Mouse (Mus musculus): ENCODE data around the gene Trmt6.

Gene Trmt6

DNA sequence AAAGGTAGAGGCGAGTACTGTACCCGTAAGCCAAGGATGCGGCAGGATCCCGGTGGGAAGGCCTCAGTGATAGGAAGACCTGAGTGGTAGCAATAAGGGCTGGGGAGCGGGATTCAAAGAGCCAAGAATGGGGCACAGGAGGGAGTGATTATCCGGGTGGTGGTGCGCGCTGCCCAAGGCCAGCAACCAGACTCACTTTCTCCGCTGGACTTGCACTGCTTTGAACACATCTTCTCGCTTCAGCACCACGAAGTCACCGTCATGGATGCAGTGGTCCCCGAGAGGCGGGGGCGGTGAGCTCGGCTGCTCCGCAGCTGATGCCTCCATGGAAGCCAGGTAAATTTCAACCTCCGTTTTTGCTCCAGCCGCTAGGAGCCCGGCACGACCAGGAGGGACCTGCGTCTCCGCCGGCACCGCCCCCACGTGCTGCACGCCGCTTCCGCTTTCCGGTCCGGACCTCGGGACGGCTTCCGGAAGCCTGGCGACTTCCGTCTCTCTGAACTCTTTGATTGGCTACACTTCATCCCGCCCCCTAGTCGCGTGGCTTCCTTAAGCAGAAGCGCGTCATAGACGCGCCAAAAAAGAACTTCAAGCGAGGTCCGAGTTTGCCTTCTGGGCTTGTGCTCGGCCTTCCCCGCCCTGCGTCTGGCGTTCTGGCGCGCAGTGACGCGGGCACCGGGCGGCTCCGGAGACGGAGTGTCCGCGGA, at the start of gene Trmt6, which contains the start of gene Mcm8:
Gene Trmt6 (minus strand): TSS at position 448 of the 707 bp plus-strand sequence.
Gene Mcm8 (plus strand): TSS at position 534 of the 707 bp plus-strand sequence.
- peak; percentile 97 for DNase-seq (ENCODE audit: inconsistent ontology term)

DNA sequence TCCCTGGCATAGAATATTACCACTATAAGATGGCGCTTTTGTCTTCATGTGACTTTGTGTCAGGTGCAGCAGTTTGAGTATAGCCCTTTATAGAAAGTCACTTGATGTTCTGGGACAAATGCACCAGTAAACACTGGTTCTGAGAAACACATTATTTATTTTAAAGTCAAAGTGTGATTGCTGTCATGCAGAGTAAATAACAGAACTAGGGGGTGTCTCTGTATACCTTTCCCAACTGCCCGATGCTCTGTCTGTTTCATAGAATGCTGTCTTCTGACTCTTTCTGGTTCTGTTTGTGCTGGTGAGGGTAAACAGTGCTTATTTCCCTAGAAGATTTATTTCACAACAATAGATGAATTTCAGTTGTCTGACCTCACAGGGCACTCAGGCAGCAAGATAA, 47.5 kb upstream of the Trmt6 start:
- DNase-seq (ENCODE audit: inconsistent ontology term) = no peak

DNA sequence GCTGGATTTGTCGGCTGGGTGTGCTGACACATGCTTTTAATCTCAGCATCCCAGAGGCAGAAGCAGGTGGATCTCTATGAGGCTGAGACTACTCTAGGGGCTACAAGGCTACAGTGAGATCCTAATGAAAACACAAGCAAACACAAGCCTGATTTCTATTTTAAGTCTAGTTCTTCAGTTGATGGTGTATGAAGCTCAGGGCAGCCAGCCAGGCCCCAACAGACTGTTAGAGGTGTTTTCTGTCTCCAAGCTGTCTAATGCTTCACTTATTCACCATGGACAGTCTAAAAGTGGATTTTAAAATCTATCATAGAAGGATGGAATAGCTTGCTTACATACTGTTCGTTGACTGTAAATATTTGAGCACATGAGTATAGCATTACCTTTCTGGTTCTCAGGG, 45.6 kb upstream of the Trmt6 start:
- no peak for DNase-seq (ENCODE audit: inconsistent ontology term)

DNA sequence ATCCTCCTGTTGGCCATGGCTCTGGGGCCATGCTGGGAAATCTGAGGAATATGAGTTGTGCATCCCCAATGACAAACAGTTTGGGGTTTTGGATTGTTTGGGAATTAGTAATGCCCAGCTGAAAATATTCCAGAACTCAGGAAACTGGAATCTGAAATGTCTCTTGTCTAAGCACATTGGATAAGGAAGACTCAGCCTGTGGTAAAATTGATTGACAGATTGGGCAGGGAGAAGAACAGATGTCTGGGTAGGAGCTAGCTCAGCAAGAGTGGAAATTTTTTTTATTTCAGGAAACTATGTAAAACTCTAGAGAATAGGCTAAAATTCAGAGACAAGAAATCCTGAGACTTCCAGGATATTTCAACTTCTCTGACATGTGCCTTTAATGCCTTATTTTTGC, 44.6 kb upstream of the Trmt6 start:
- no peak for DNase-seq (ENCODE audit: inconsistent ontology term)

- no peak for DNase-seq (ENCODE audit: inconsistent ontology term)
Observed at GRCm38 (mm10) chr2:132856333-132856732, 40.5 kb upstream of the Trmt6 start.

DNA sequence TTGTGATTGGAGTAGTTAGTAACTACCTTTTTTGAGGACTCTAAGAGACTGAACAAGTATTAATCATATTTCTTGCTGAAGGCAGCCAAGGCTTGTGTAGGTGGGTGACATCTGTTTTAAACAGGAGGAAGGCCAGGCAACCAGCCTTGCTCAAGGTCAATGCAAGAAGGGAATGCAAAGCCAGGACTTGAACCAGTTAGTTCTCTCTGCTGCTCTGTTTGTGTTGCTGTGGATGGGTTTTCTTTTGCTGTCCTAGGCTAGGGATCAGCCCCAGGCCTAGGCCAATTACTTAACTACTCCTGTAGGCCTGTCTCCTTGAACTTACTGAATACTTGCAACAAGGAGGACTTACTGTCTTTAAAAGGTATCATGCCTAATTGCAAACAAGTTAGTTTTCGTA, 37.2 kb upstream of the Trmt6 start:
- no peak for DNase-seq (ENCODE audit: inconsistent ontology term)

- DNase-seq (ENCODE audit: inconsistent ontology term) = no peak
Observed at GRCm38 (mm10) chr2:132849141-132849540, 33.3 kb upstream of the Trmt6 start.

- DNase-seq (ENCODE audit: inconsistent ontology term) = no peak
Observed at GRCm38 (mm10) chr2:132848361-132848760, 32.5 kb upstream of the Trmt6 start.

- DNase-seq (ENCODE audit: inconsistent ontology term) = peak; percentile 25
Observed at GRCm38 (mm10) chr2:132847581-132847980, 31.7 kb upstream of the Trmt6 start.

DNA sequence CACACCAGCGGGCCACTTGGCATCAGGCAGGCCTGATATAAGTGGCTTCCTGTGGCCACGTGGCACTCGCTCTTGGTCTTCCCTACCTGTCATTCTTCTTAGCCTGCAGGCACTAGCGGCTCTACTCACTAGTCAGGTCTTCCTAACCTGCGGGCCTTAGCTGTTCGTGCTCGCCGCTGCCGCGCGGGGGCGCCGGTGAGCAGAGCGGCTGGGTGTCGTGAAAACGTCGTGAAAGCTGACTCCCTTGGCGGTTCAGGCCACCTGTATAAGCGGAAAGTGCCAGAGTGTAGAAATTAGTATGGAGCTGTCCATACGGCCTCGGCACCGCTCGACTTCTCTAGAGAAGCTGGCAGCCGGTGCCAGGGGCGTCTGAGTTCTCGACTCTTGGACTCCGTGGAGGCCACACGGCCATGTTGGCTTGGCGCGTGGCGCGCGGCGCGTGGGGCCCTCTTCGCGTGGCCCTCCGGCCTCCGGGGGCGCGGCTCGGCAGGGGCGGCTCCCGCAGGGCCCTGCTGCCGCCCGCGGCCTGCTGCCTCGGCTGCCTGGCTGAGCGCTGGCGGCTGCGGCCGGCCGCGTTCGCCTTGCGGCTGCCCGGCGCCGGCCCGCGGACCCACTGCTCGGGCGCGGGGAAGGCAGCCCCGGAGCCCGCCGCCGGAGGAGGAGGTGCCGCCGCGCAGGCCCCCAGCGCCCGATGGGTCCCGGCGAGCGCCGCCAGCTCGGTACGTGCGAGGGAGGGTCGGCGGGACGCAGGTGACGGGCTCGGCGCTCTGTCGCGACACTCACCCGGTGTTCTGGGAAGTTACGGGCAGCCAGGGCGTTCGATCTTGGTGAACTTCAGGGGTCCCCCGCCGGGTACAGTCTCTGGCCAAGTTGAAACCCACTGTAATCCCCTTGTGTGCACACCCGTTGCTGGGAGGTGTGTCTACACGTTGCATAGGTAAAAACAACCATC, 30.8 kb upstream of the Trmt6 start, which contains the start of gene Crls1:
Gene Crls1 (plus strand): TSS at position 260 of the 952 bp plus-strand sequence.
- peak; percentile 97 for DNase-seq (ENCODE audit: inconsistent ontology term)

GRCm38 (mm10) chr2:132841071-132841470, 25.2 kb upstream of the Trmt6 start:
- no peak for DNase-seq (ENCODE audit: inconsistent ontology term)

DNA sequence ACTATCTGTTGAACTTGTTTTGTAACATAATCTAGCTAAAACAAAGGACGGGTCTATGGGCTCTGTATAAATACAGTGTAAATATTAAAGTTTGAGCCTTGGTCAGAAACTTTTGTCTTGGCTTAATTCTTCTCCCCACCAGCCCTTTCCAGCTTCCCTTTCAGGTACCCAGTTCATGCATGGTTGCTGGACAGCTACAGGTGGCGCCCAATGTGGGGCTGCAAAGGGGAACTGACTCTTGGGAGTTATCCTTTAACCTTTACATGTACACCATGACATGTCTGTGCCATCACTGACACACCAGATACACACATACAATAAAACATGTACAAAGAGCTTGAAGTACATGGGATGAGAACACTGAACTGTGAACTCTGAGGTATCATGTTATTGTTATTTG, 12.9 kb downstream of the Trmt6 start:
- no peak for DNase-seq (ENCODE audit: inconsistent ontology term)

- DNase-seq (ENCODE audit: inconsistent ontology term) = no peak
Observed at GRCm38 (mm10) chr2:132794204-132794586, 21.7 kb downstream of the Trmt6 start.

DNA sequence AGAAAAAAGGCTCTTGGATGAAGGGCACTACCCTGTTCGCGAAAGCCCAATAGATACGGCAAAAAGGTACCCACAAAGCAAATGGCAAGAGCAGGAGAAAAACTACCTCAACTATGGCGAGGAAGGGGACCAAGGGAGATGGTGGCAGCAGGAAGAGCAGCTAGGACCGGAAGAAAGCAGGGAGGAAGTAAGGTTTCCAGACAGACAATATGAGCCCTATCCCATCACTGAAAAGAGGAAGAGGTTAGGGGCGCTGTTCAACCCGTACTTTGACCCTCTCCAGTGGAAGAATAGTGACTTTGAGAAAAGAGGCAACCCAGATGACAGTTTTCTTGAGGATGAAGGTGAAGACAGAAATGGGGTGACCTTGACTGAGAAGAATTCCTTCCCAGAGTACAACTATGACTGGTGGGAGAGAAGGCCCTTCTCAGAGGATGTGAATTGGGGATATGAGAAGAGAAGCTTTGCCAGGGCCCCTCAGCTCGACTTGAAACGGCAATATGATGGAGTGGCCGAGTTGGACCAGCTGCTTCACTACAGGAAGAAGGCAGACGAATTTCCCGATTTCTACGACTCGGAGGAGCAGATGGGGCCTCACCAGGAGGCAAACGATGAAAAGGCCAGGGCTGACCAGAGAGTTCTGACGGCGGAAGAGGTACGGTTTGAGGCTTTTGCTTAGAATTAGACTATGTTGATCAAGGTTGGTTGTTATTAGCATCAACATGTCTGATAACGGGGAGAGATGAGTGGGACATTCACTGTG, 22.2 kb downstream of the Trmt6 start:
- no peak for DNase-seq (ENCODE audit: inconsistent ontology term)

DNA sequence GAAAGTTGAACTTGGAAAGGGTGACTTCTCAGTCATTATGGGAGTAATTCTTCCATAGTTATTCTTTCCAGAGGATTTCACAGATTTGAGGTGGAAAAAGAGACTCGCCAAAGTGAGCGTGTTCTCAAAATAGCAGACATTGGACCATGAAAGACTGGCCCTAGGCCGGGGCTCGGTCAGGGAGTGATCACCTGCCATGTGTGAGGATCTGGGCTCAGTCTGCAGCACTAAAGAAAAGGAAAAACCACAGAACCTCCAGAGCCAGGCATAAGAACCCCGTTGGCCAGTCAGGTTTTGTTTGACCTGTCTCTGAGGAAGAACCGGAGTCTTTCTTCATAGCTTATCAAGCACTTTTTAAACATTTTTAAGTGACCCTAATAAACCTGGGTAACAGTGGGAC, 31.8 kb downstream of the Trmt6 start:
- DNase-seq (ENCODE audit: inconsistent ontology term) = no peak

GRCm38 (mm10) chr2:132781439-132782068, 34.3 kb downstream of the Trmt6 start:
- DNase-seq (ENCODE audit: inconsistent ontology term) = peak; percentile 95

GRCm38 (mm10) chr2:132780978-132781377, 34.9 kb downstream of the Trmt6 start, which contains the start of gene Chgb:
Chgb (plus strand) TSS chr2:132781278.
- DNase-seq (ENCODE audit: inconsistent ontology term) = peak; percentile 4

- DNase-seq (ENCODE audit: inconsistent ontology term) = peak; percentile 56
Observed at GRCm38 (mm10) chr2:132770822-132771221, 45.0 kb downstream of the Trmt6 start.

GRCm38 (mm10) chr2:132757911-132758310, 57.9 kb downstream of the Trmt6 start:
- no peak for DNase-seq (ENCODE audit: inconsistent ontology term)
